Mouse (Mus musculus) ES-Bruce4 (cell line): ENCODE results near the gene Rnps1. TPM values are rescaled to one million over a fixed set of nuclear protein-coding genes. Genes with fewer than 3 reads are reported as not detected.

Experiments used
- H3K27ac ChIP-seq: 2 replicates; pipeline ENCODE4 v1.5.1; 2012; ENCODE audit warnings: low read length, inconsistent platforms; ENCODE audit not compliant: insufficient read depth
- H3K27me3 ChIP-seq: 2 replicates; pipeline ENCODE4 v1.6.1; 2012; ENCODE audit warnings: mild to moderate bottlenecking, low read length, inconsistent platforms; ENCODE audit not compliant: control insufficient read depth, poor library complexity, insufficient read depth, severe bottlenecking
- H3K36me3 ChIP-seq: 2 replicates; pipeline ENCODE4 v1.6.1; 2012; ENCODE audit warnings: inconsistent platforms, mild to moderate bottlenecking, low read length, moderate library complexity; ENCODE audit not compliant: control insufficient read depth, poor library complexity, insufficient read depth, severe bottlenecking
- H3K4me1 ChIP-seq: one replicate; pipeline ENCODE4 v1.8.1; 2011; ENCODE audit warnings: low read length; ENCODE audit not compliant: control insufficient read depth, insufficient read depth
- H3K4me3 ChIP-seq: 2 replicates; pipeline ENCODE4 v1.5.1; 2011; ENCODE audit warnings: low read depth, mild to moderate bottlenecking, low read length
- H3K9ac ChIP-seq: 2 replicates; pipeline ENCODE4 v1.6.1; 2012; ENCODE audit warnings: low read depth, mild to moderate bottlenecking, inconsistent platforms; ENCODE audit not compliant: poor library complexity, severe bottlenecking
- H3K9me3 ChIP-seq: replicated peaks from 2 replicates; pipeline ENCODE4 v1.6.1; 2012; ENCODE audit warnings: mild to moderate bottlenecking, low read length, inconsistent platforms; ENCODE audit not compliant: control insufficient read depth, poor library complexity, insufficient read depth, severe bottlenecking
- CTCF ChIP-seq: IDR thresholded peaks from one replicate; pipeline ENCODE4 v1.8.1; 2011; ENCODE audit warnings: low read depth, low read length
- EP300 ChIP-seq: IDR thresholded peaks from 2 replicates; pipeline ENCODE4 v1.6.1; 2011; ENCODE audit warnings: low read depth, low read length; ENCODE audit not compliant: insufficient read depth
- POLR2A ChIP-seq: IDR thresholded peaks from one replicate; pipeline ENCODE4 v1.8.1; 2011; ENCODE audit warnings: low read length; ENCODE audit not compliant: insufficient read depth
- polyA plus RNA-seq: library from polyadenylated mRNA; stranded (reverse); fragments of >200 nt; gene quantifications from 2 replicates; pipeline ENCODE4 v1.2.4, GENCODE M21; 2011; ENCODE audit warnings: low read depth; ENCODE audit not compliant: missing spikeins, insufficient read depth, insufficient read length

Rnps1 gene
- polyA plus RNA-seq, 1 experiment: 334 TPM

GRCm38 (mm10) chr17:24425905-24426304 is 11.5 kb downstream of the Rnps1 start:
- Histone ChIP-seq H3K27ac (no peak overlapping the region), H3K36me3 (peaks cover 38% of the 10 kb centered on the region), H3K4me3 (no peak overlapping the region)

DNA sequence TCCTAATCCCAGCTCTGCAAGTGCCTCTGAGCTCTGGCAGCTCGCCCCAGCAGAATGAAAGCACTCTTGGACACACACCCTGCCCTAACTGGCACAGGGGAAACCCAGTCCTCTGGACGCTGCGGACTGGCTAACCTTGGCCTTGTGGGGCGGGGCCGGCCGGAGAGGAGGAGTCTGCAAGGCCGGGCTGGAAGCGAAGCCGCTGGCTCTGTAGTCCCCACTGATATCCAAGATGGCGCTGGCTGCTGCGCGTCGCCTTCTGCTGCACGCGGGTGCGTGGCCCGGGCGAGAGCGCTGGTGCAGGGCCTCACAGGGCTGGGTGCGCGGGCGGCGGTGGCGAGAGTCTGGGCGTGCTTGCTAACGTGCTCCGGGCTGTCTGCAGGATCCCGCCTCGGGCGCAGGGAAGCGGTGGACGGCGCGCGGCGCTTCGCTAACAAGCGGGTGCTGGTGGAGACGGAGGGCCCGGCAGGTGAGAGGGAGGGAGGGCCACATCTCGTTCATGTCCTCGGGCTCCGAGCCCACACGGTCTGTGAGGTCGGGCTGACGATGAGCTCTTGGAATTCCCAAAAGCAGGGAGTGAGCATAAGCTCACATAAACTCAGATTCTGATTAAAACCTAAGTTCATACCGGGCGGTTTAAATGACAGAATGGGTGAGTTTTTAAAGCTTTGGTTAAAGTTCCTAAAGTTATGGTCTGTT is 12.3 kb downstream of the Rnps1 start, which contains the start of gene Eci1:
Eci1 (plus strand) TSS at position 171 of the 699 bp plus-strand sequence.
- TF ChIP-seq POLR2A: peak; percentile 75
- TF ChIP-seq EP300: no peak
- TF ChIP-seq CTCF: no peak
- H3K9me3 ChIP-seq: no peaks in the 10 kb centered on the region
- peaks cover 31% of the 10 kb centered on the region for H3K36me3 ChIP-seq
- H3K9ac ChIP-seq: peak within 1 kb of the TSS; percentile 90
- peak within 1 kb of the TSS; percentile 91 for H3K4me3 ChIP-seq
- H3K4me1 ChIP-seq: no peaks in the 10 kb centered on the region
- H3K27ac ChIP-seq: peak within 1 kb of the TSS; percentile 66; the same call in 1 of the 2 replicates
- no peaks in the 10 kb centered on the region for H3K27me3 ChIP-seq

More at GRCm38 (mm10) chr17:24425905-24426304, 11.5 kb downstream of the Rnps1 start:
- no peak for TF ChIP-seq POLR2A
- TF ChIP-seq CTCF: no peak
- TF ChIP-seq EP300: no peak
- Histone ChIP-seq H3K9me3 (no peaks in the 10 kb centered on the region), H3K9ac (no peak overlapping the region), H3K4me1 (no peaks in the 10 kb centered on the region), H3K27me3 (no peaks in the 10 kb centered on the region)

- Histone ChIP-seq H3K27me3 (no peaks in the 10 kb centered on the region), H3K9me3 (no peaks in the 10 kb centered on the region), H3K27ac (peak overlapping the region; percentile 66; the same call in 1 of the 2 replicates), H3K4me3 (peak overlapping the region; percentile 91), H3K4me1 (no peaks in the 10 kb centered on the region), H3K9ac (peak overlapping the region; percentile 90), H3K36me3 (peaks cover 25% of the 10 kb centered on the region)
- no peak for TF ChIP-seq EP300
Observed at GRCm38 (mm10) chr17:24427170-24427557, 12.8 kb downstream of the Rnps1 start.

DNA sequence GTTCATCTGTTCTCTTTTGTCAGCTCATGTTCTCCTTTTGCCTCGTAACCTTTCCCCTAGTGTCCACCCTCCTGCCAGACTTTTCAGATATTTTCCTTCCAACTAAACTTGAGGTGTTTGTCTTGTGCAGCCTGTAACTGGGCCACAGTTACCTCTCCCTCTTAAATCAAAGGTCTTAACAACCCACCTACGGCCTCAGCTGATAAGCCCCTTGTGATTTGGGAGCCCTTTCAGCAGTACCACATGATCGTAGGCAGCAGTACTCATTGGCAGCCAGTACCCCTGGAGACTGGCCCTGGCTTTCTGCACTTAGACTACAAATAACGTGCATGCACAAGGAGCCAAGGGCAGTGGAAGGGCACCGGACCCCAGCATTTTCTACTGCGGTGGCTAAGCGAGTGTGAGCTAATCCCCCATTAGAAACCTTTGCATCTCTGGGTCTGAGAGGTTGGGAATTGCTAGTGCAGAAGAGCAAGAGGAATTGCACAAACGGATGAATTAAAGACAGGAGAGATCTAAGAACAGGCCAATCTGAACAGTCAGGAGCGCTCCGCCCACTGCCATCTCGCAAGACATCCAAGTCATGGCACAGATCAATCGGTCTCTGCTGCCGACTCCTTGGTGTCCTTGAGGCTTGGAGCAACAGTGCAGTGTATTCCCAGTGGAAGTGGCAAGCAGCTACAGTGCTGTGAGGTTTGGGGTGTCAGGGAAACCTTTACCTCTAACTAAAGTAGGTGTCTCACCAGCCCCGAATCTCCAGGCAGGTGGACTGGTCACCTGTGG is 15.0 kb downstream of the Rnps1 start:
- H3K4me3 ChIP-seq: no peak overlapping the region
- no peak overlapping the region for H3K9ac ChIP-seq
- no peaks in the 10 kb centered on the region for H3K27me3 ChIP-seq
- TF ChIP-seq CTCF (no peak), EP300 (no peak), POLR2A (no peak)
- H3K36me3 ChIP-seq: peaks cover 6% of the 10 kb centered on the region; the same call in 1 of the 2 replicates
- H3K9me3 ChIP-seq: no peaks in the 10 kb centered on the region
- no peak overlapping the region for H3K27ac ChIP-seq
- no peaks in the 10 kb centered on the region for H3K4me1 ChIP-seq

GRCm38 (mm10) chr17:24437016-24437415 is 22.7 kb downstream of the Rnps1 start:
- TF ChIP-seq EP300 (no peak), CTCF (peak; percentile 21)
- no peak overlapping the region for H3K4me3 ChIP-seq
- H3K36me3 ChIP-seq: peaks cover 10% of the 10 kb centered on the region; the same call in 1 of the 2 replicates

GRCm38 (mm10) chr17:24440377-24440776 is 26.0 kb downstream of the Rnps1 start:
- Histone ChIP-seq H3K36me3 (0 out of 2 replicates have a peak, but pooled peaks cover 13% of the 10 kb centered on the region), H3K4me3 (no peak overlapping the region), H3K27me3 (no peaks in the 10 kb centered on the region), H3K9ac (no peak overlapping the region), H3K9me3 (no peaks in the 10 kb centered on the region), H3K4me1 (peaks cover 2% of the 10 kb centered on the region), H3K27ac (no peak overlapping the region)
- no peak for TF ChIP-seq CTCF
- no peak for TF ChIP-seq POLR2A
- TF ChIP-seq EP300: no peak

More at GRCm38 (mm10) chr17:24437016-24437415, 22.7 kb downstream of the Rnps1 start:
- Histone ChIP-seq H3K27ac (no peak overlapping the region), H3K4me1 (no peaks in the 10 kb centered on the region), H3K9me3 (no peaks in the 10 kb centered on the region), H3K27me3 (no peaks in the 10 kb centered on the region), H3K9ac (no peak overlapping the region)
